Mouse (Mus musculus) urinary bladder, postnatal 14 days (tissue): ENCODE measurements around the gene Slc10a7.
A peak's percentile ranks its signal among the peaks of the same experiment; 100 is the strongest.
"Not testable (repeated sequence)": the region's sequence is repeated elsewhere in the genome, so short reads cannot be mapped to it uniquely, and the experiment has no call there.

Experiments used
- DNase-seq: peaks from one replicate; pipeline ENCODE4 v3.0.0; 2021; ENCODE audit warnings: low spot score

Gene Slc10a7

DNA sequence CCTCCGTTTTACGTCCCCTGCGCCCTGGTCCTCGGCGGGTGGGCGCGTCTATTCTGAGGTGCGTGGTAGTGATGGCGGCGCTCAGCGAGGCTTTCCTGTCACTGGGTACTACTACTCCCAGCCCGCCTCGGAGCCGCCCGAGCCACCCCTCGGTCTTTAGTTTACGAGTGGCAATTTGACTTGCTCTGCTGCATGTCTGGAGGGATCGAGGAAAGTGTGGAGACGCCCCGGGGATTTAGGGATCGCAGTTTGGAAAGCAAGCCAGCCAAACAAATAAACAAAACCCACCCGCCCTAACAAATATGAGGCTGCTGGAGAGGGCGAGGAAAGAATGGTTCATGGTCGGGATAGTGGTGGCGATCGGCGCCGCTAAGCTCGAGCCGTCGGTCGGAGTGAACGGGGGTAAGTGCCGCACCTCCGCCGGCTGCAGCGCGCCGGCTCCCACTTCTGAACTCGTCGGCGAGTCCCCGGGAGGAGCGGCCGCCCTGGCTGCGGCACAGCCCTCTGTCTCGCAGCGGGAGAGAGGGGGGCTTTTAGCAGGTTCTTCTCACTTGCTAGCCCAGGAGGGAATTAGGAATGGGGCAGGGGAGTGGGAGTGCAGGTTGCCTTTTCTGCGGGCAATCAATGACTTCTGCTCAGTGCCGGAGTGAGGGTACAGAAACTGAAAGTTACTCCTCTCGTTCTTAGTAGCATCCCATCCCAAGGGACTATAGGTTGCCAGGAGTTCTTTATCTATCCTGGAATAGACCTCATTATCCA lies at the start of gene Slc10a7:
TSS of gene Slc10a7 (plus strand) at position 74 of the 759 bp plus-strand sequence.
- peak; percentile 86 for DNase-seq

DNA sequence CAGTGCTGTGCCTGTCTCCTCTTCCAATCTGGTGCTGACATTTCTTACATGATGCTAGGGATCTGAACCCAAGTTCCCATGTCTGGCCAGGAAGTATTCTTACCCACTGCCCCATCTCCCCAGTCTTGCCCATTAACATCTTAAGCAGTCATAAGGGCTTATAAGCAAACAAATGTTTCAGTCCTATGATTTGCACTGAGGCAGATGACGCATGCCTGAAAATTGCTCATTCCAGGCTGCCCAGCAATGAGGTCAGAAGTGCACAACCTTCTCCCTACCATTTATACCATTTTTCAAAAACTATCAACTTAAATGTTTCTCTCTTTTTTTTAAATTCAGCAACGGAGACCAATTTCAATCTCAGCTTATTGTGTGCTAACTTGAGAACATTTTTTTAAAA lies 45.2 kb upstream of the Slc10a7 start:
- no peak for DNase-seq

DNA sequence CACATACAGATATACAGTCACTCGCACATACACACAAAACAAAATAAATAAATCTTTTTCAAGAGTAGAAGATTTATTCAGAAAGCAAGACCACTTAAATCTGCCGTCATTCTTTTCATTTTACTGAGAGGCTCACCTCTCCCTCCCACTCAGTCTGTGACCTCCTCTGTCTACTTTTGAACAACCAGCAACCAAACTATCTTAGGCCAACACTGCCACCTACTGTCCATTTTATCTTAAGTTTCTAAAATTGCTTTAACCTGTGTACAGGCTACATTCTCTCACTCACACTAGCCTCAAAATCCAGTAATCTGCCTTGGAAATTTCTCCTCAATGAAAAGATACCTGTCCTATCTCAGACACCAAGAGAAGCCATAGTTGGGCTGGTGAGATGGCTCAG lies 41.3 kb upstream of the Slc10a7 start:
- DNase-seq = no peak

DNA sequence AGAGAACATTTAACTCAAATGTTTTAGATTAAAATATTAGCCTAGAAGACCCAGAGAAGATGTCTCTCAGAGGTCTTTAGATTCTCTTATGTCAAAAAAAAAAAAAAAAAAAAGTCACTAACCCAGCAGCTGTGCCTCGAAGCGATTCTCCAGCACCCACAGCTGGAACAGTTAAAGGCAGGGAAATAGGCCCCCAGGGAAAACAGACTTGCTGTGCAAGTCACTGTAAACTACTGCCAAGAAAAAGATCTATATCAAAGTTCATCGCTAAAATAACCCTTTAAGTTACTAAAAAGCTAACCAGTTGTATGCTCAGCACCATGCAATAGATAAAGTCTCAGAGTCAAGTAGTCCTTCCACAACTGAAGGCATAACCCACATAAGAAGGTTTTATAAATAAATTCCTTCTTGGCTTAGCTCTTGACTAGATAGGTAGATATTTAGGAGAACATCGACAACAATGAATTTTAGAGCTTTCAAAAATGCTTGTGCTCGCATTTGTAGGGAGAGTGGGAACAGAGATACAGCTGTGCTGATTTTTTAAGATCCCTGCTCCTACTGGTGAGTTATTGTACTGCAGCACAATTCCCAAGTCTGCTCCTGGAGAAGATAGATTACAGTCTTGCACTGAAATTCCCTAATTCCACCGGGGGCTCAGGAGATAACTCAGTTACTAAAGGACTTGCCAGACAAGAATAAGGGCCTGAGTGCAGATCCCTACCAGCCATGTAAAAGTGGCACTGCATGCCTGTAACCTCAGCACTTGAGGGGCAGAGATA lies 31.9 kb upstream of the Slc10a7 start:
- no peak for DNase-seq

DNA sequence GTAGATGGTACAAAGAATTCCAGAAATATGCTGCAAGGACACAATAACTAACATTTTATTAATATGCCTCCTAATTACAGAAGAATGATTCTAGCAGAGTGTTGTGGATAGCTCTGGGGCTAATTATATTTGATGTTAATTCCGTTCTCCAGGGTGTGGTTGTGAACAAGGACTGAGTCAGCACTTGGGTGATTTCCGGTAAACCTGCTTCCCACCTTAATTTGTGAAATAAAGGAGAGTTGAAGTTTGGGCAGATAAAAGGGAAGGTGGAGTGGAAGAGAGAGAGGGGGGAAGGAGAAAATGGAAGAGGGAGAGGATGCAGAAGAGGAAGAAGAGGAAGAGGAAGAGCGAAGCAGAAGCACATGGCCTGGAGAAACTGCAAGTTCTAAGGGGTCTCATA lies 19.4 kb upstream of the Slc10a7 start:
- no peak for DNase-seq

DNA sequence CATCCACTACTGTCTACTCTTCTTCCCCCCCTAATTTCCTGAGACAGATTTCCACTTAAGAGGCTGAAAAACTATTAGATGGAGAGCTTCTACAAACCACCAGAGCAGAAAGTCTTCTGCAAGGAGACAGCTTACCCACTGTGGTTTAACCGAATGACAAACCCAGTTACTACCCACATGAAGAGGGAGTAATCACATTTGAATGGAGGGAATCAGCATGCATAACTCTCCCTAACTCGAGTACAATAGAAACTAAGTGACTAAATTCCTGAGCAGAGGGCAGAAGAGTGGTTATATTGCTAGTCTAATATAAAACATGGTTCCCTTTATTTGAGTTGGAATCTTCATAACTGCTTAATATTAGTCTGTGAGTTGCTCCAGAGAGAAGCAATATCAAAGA lies 16.1 kb upstream of the Slc10a7 start:
- no peak for DNase-seq

DNA sequence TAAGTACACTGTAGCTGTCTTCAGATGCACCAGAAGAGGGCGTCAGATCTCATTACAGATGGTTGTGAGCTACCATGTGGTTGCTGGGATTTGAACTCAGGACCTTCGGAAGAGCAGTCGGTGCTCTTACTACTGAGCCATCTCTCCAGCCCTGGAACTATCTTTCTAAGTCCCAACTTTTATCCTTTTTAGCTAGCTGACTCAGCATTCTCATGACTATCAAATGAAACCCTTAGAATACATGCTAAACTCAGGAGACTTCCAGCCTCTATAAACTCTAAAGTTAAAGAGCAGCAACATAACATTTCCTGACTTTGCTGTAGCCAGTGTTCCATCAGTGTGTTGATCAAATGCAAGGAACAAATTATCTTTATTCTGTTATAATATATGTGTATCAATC lies 12.9 kb upstream of the Slc10a7 start:
- DNase-seq = not testable (repeated sequence)

DNA sequence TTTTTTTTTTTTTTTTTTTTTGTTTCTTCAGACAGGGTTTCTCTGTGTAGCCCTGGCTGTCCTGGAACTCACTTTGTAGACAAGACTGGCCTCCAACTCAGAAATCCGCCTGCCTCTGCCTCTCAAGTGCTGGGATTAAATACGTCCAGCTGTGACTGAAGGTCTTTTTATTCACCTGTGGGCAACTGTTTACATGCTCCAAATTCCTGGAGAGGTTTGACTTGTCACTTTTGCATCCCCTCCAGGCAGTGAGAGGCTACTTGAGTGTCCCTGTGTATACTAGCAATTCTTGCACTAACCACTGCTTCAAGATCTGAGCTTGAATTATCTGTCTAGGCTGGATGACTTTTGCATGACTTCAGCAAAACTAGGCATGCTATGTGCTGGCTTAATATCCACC lies 6.4 kb upstream of the Slc10a7 start:
- DNase-seq = no peak

DNA sequence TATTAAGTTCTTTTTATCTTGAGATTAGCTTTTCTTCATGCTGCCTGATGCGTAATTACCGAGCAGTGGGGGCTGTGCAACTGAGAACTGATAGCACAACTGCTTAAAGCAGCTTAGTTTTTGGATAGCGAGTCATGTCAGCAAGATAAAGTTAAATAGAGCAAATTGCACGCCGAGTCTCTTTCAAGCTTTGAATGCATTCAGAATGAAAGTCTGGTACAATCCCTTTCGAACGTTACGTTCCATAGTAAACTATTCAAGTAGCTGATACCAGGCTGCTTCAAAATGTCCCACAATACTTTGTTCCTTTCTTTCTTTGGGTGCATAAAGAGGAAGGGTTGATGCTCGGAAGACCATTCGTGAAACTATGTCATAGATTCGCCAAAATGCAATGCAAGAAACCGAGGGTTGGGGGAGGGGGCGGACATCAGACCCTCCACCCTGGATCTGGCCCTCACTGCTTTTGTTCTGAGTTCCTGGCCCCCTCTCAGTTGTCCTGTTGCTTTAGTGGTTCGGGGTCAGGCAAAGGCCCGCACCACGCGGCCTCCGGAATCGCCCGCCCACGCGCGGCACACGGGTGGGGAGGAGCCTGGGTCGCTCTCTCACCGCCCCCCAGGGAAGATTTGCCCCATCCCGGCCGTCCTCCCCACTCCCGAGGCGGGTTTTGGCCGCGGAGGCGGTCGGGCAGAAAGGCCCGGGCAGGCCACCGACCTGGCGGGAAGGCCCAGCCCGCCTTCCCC lies 997 bp upstream of the Slc10a7 start:
- DNase-seq = peak; percentile 41

DNA sequence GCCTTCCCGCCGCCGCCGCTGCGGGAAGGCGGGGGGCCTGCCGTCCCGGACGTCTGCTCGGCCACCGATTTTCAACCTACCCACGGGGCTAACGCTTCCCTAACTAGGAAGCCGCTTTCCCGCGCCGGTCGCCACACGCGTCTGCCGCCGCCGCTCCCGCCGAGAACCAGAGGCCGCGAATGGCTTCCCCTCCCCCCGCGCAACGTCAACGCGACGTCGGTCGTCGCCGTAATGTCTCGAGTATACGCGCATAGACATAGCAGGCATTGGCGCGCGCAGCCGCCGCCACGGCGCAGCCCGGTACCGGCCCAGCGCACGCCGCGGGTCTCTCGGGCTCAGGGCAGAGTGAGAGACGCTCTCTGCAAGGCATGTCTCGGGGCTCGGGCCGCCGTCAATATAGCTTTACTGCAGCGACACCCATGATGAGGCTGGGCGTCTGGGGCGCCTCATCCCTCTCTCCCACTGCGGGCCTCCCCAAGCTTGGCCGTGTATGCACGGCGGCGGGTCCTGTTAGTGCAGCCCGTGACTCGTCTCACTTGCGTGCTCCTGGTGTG lies 350 bp upstream of the Slc10a7 start, which contains the start of gene Rbmxl1:
TSS of gene Rbmxl1 (minus strand) at position 180 of the 554 bp plus-strand sequence.
- peak; percentile 94 for DNase-seq

DNA sequence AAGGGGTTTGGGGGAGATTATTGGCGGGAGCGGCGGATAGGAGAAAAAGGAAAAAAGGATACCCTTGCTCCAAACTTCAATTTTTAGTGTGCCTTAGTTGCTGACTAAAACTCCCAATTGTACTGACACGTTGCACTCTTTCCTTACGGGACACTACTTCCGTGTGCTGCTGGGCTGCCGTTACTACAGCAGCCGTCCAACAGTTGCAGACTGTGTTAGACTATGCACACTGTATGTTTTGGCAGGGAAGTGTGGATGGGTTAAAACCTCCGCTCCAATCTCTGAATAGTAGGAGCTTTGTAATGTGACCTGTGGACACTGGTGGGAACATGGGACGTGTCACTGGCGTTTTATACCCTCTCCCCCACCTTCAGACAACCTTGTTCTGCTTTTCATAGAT lies 948 bp downstream of the Slc10a7 start:
- DNase-seq = no peak

DNA sequence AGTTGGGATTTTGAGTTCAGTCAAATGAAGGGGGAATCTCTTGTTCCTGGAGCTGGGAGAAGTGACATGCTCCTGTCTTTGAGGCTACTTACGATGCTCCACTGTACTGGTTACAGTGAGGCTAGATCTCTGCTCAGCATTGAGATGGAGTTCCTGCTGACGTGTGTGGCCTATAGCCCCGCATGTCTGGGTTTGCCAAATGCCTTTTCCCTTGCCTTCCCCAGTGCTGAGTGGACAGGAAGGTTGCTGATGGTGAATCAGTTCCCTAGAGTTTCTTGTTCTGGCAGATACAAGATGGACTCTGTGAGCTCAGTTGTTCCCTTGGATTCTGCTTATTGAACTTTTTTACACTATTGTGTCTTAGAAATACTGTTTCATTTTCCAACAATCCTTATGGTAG lies 1.8 kb downstream of the Slc10a7 start:
- DNase-seq = no peak

DNA sequence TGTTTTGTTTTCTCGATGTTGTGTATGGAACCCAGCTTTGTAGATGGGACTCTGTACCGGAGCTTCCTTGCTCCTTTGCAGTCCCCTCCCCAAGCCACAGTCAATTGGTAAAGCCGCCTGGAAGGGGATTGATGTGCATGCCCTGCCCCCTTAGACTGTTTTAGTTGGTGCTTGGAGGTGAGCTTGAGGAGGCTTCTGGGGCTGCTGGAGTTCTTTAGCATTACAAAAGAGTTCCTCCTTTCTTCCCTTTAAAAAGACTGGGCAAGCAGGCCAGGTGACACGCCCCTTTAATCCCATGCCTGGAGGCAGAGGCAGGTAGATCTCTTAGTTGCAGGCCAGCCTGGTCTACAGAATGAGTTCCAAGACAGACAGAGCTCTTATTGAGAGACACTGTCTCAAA lies 4.0 kb downstream of the Slc10a7 start:
- DNase-seq = no peak

DNA sequence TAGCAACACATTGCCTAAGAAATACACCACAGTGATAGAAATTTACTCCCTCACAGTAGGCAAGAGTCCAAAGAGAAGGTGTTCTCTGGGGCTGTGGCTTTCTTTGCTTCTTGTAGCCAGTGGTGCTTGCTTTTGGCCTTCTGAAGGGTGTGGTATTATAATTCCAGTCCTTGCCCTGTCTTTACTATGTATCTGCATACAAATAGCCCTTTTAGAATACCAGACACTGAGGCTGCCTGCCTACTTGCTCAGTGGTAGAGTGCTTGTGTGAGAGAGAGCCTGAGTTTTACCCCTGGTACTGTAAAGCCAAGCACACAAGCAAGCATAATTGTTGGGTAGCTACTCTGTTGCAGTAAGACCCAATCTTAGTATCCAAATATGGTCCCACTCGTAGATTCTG lies 5.6 kb downstream of the Slc10a7 start:
- DNase-seq = no peak

DNA sequence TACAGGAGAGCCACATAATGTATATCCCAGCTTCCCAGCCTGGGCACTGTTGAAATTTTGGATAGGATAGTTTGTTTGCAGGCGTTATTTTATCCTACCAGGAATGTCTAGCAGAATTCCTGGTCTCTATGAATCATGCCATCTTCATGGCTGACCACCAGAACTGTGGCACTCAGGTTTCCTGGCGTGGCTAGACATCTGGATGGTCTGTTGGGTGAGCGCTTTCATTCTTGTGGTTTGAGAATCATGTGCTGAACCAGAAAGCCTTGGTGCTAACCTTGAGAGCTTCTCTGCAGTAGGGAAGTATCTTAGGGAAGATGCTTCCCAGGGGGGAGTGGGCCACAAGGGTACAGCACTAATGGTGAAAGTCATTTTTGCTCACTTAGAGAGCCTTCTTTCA lies 6.0 kb downstream of the Slc10a7 start:
- no peak for DNase-seq

DNA sequence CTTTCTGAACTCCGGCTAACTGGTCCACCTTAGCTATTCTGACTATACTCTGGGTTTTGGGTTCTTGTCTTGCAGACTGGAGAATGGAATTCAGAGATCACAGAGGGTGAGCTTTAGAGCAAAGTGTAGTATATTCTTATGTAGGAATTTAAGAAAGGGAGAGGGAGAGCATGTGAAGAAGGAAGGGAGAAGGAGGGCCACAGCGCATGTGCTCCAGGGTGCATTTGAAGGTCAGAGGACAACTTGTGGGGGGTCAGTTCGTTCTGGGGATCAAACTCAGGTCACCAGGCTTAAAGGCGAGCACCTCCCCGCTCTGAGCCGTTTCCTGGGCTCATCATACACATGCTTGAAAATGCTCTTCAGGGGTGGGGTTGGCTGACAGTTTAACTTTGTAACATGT lies 24.8 kb downstream of the Slc10a7 start:
- DNase-seq = no peak

DNA sequence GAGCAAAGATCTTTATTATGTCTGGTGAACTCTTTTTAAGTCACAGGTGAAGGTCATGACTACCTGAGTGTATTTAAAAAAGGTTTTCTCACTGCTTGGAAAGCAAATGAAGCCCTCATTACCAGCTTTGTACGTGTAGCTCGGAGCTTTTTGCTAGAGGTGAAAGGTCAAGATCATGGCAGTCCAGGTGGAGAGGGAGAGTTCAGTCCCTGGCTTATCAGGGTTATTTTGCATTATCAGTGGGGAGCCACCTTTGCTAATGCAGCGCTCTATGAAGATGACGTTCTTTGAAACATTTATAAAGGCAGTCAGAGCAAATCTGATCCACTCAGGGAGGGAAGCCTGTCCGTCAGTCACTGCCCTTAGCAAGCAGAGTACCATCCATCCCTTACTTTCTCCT lies 27.6 kb downstream of the Slc10a7 start:
- DNase-seq = no peak

DNA sequence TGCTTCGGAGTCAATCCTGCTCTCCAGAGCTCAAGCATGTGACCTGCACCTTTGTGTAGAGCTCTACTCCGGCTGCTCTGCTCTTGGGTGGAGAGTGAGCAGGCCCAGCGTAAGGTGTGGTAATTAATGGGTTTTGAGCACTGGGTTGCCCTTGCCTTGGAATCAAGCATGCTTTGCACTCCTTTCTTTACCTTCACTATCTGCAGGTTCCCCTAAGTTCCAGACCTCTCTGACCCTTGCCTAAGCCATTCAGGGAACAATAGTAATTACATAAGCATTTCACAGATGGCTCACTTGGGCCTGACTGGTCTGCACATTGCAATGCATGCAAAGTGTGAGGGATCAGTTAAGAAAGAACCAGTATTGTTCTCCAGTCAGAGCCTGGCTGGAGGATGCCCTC lies 28.6 kb downstream of the Slc10a7 start:
- no peak for DNase-seq

DNA sequence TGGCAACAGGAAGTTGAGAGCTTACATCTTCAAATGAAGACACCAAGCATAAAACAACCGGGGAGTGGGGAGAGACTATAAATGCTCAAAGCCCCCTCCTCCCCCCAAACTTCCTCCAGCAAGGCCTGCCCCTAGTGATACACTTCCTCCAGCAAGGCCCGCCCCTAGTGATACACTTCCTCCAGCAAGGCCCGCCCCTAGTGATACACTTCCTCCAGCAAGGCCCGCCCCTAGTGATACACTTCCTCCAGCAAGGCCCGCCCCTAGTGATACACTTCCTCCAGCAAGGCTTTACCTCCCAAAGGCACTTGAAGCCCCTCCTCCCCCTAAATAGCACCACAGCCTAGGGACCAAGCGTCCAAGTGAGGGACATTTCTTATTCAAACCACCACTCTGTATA lies 33.5 kb downstream of the Slc10a7 start:
- not testable (repeated sequence) for DNase-seq

DNA sequence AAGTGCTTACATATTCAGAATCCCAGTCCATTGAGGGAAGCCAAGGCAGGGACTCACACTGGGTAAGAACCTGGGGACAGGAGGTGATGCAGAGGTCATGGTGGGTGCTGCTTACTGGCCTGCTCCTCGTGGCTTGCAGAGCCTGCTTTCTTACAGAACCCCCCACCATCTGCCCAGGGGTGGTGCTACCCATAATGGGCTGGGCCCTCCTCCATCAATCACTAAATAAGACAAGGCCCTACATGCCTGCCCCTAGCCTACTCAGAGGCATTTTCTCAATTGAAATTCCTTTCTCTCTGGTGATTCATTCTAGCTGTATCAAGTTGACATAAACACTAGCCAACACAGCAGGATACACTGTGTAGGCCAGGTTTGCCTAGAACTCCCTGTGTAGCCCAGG lies 34.5 kb downstream of the Slc10a7 start:
- no peak for DNase-seq

DNA sequence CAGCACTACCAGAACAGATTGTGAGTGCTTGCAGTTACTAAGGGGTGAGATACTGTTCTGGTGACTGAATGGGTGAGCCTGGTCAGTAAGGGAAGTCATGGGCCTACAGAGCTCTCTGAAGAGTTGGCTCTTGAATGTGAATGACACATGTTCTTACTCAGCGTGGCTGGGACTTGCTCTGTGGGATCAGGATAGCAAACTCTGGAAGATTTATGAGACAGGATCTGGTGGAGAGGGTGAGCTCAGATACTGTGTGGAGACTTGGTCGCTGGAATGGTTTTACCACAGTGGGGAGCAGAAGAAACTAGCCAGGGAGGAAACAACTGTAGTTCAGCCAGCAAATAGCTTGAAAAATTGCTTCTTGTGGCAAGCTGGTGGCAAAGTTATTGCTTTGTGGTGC lies 35.4 kb downstream of the Slc10a7 start:
- no peak for DNase-seq

DNA sequence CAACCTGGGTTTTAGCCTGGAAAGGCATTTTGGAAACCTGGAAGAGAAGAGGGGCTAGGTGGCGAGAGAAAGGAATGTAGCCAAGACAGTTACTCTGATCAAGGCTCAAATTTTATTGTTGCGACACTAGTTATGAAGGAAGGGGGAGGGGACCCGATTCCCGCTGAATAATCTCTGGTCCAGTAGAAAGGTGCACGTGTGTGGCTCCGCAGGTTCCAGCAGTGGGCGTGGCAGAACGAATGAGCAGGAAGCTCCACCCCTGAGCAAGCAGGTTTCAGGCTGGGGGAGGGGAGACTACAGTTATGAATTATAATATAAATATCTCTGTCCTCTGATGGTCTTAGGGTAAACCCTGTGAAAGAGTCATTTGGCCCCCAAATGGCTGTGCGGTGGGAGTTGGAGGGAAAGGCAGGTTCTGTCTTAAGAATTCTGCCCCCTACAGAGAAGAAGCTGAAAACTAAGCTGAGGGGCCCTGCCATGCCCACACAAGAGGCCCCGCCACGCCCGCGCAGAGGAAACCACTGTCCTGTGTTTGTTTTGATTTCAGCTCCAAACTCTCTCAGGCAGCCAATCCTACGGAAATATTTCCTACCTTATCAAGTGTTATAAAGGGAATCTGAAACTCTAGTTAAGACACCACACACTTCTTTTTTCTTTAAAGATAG lies 36.1 kb downstream of the Slc10a7 start:
- not testable (repeated sequence) for DNase-seq
